Mouse (Mus musculus): ENCODE data around the gene Gm44805. TPM values are rescaled to one million over a fixed set of nuclear protein-coding genes. Genes with fewer than 3 reads are reported as not detected.
A peak's percentile ranks its signal among the peaks of the same experiment; 100 is the strongest.

Gm44805 gene
- polyA plus RNA-seq, 1 experiment: not detected

- TF ChIP-seq CTCF (IDR thresholded peaks at IDR 0.05; ENCODE audit: control insufficient read depth, insufficient read depth, low read length): no peak
- TF ChIP-seq POLR2A (IDR thresholded peaks at IDR 0.05; ENCODE audit: borderline replicate concordance, control insufficient read depth, low read depth, low read length): 0 out of 2 replicates have a peak, but pooled peaks have one; percentile 29
- 1% methylated on average over 57 of the region's 57 CpGs for WGBS
Measured at GRCm38 (mm10) chr7:19628536-19629360, 52.5 kb downstream of the Gm44805 start.

GRCm38 (mm10) chr7:19628192-19628535 lies 53.1 kb downstream of the Gm44805 start:
- TF ChIP-seq CTCF (IDR thresholded peaks at IDR 0.05; ENCODE audit: control insufficient read depth, insufficient read depth, low read length) (no peak), POLR2A (IDR thresholded peaks at IDR 0.05; ENCODE audit: borderline replicate concordance, control insufficient read depth, low read depth, low read length) (no peak)
- 5% methylated on average over 17 of the region's 17 CpGs for WGBS
- Histone ChIP-seq H3K4me1 (ENCODE audit: control insufficient read depth, insufficient read depth, low read length) (peaks cover 3% of the 10 kb centered on the region; the same call in 1 of the 2 replicates), H3K4me3 (replicated peaks; ENCODE audit: control insufficient read depth, low read depth, low read length) (peak overlapping the region; percentile 52), H3K27ac (ENCODE audit: control insufficient read depth, insufficient read depth, low read depth, low read length, poor library complexity) (peak overlapping the region; percentile 17)

More at GRCm38 (mm10) chr7:19628536-19629360, 52.5 kb downstream of the Gm44805 start:
- Histone ChIP-seq H3K4me3 (replicated peaks; ENCODE audit: control insufficient read depth, low read depth, low read length) (peak overlapping the region; percentile 85), H3K4me1 (ENCODE audit: control insufficient read depth, insufficient read depth, low read length) (peaks cover 3% of the 10 kb centered on the region; the same call in 1 of the 2 replicates), H3K27ac (ENCODE audit: control insufficient read depth, insufficient read depth, low read depth, low read length, poor library complexity) (peak overlapping the region; percentile 97)

- Histone ChIP-seq H3K27ac (ENCODE audit: control insufficient read depth, insufficient read depth, low read depth, low read length, poor library complexity) (peak overlapping the region; percentile 17; the same call in 1 of the 2 replicates), H3K4me3 (replicated peaks; ENCODE audit: control insufficient read depth, low read depth, low read length) (no peak overlapping the region), H3K4me1 (ENCODE audit: control insufficient read depth, insufficient read depth, low read length) (peaks cover 3% of the 10 kb centered on the region; the same call in 1 of the 2 replicates)
- TF ChIP-seq POLR2A (IDR thresholded peaks at IDR 0.05; ENCODE audit: borderline replicate concordance, control insufficient read depth, low read depth, low read length) (no peak), CTCF (IDR thresholded peaks at IDR 0.05; ENCODE audit: control insufficient read depth, insufficient read depth, low read length) (no peak)
- 67% methylated on average over 3 of the region's 3 CpGs for WGBS
Measured at GRCm38 (mm10) chr7:19627721-19628120, 53.5 kb downstream of the Gm44805 start.

GRCm38 (mm10) chr7:19623433-19623832 lies 57.8 kb downstream of the Gm44805 start:
- H3K27ac ChIP-seq (ENCODE audit: control insufficient read depth, insufficient read depth, low read depth, low read length, poor library complexity): no peak overlapping the region
- 78% methylated on average over 2 of the region's 2 CpGs for WGBS
- no peaks in the 10 kb centered on the region for H3K4me1 ChIP-seq (ENCODE audit: control insufficient read depth, insufficient read depth, low read length)
- H3K4me3 ChIP-seq (replicated peaks; ENCODE audit: control insufficient read depth, low read depth, low read length): no peak overlapping the region
- TF ChIP-seq CTCF (IDR thresholded peaks at IDR 0.05; ENCODE audit: control insufficient read depth, insufficient read depth, low read length): no peak
- no peak for TF ChIP-seq POLR2A (IDR thresholded peaks at IDR 0.05; ENCODE audit: borderline replicate concordance, control insufficient read depth, low read depth, low read length)

- 74% methylated on average over 6 of the region's 6 CpGs for WGBS
- Histone ChIP-seq H3K4me1 (ENCODE audit: control insufficient read depth, insufficient read depth, low read length) (no peaks in the 10 kb centered on the region), H3K4me3 (replicated peaks; ENCODE audit: control insufficient read depth, low read depth, low read length) (no peak overlapping the region), H3K27ac (ENCODE audit: control insufficient read depth, insufficient read depth, low read depth, low read length, poor library complexity) (no peak overlapping the region)
- no peak for TF ChIP-seq POLR2A (IDR thresholded peaks at IDR 0.05; ENCODE audit: borderline replicate concordance, control insufficient read depth, low read depth, low read length)
- TF ChIP-seq CTCF (IDR thresholded peaks at IDR 0.05; ENCODE audit: control insufficient read depth, insufficient read depth, low read length): no peak
Measured at GRCm38 (mm10) chr7:19622241-19622640, 59.0 kb downstream of the Gm44805 start.

Other genes starting within 250 kb of the Gm44805 start
- 10.1 and 14.6 TPM in 2 replicates for gene Mark4, start 222.6 kb downstream of the Gm44805 start, polyA plus RNA-seq (2011; ENCODE audit: insufficient read depth, insufficient read length, low replicate concordance, missing spikeins)
- 4.2 and 10.3 TPM in 2 replicates for gene Exoc3l2, start 218.1 kb downstream of the Gm44805 start, polyA plus RNA-seq (2011; ENCODE audit: insufficient read depth, insufficient read length, low replicate concordance, missing spikeins)
- 4.4 and 8.0 TPM in 2 replicates for gene Bloc1s3, start 173.1 kb downstream of the Gm44805 start, polyA plus RNA-seq (2011; ENCODE audit: insufficient read depth, insufficient read length, low replicate concordance, missing spikeins)
- gene Trappc6a, start 173.0 kb downstream of the Gm44805 start, polyA plus RNA-seq (2011; ENCODE audit: insufficient read depth, insufficient read length, low replicate concordance, missing spikeins): 12.4 and 12.7 TPM in 2 replicates
- not detected in 2 replicates for gene Nkpd1, start 163.6 kb downstream of the Gm44805 start, polyA plus RNA-seq (2011; ENCODE audit: insufficient read depth, insufficient read length, low replicate concordance, missing spikeins)
- 71.6 and 93.5 TPM in 2 replicates for gene Ppp1r37, start 118.3 kb downstream of the Gm44805 start, polyA plus RNA-seq (2011; ENCODE audit: insufficient read depth, insufficient read length, low replicate concordance, missing spikeins)
- gene Zfp296, start 104.1 kb downstream of the Gm44805 start, polyA plus RNA-seq (2011; ENCODE audit: insufficient read depth, insufficient read length, low replicate concordance, missing spikeins): 2.8 and 3.0 TPM in 2 replicates
- 52.9 and 74.3 TPM in 2 replicates for gene Gemin7, start 103.8 kb downstream of the Gm44805 start, polyA plus RNA-seq (2011; ENCODE audit: insufficient read depth, insufficient read length, low replicate concordance, missing spikeins)
- 64.7 and 98.2 TPM in 2 replicates for gene Clasrp, start 76.9 kb downstream of the Gm44805 start, polyA plus RNA-seq (2011; ENCODE audit: insufficient read depth, insufficient read length, low replicate concordance, missing spikeins)
- 6.4 and 12.0 TPM in 2 replicates for gene Relb, start 52.0 kb downstream of the Gm44805 start, polyA plus RNA-seq (2011; ENCODE audit: insufficient read depth, insufficient read length, low replicate concordance, missing spikeins)
- gene Clptm1, start 16.4 kb downstream of the Gm44805 start, polyA plus RNA-seq (2011; ENCODE audit: insufficient read depth, insufficient read length, low replicate concordance, missing spikeins): 18.1 and 31.2 TPM in 2 replicates
- 13.2 TPM in 1 of 2 replicates, not detected in the other for gene Apoc2, start 3.5 kb downstream of the Gm44805 start, polyA plus RNA-seq (2011; ENCODE audit: insufficient read depth, insufficient read length, low replicate concordance, missing spikeins)
- gene Apoc4, start 56 bp upstream of the Gm44805 start, polyA plus RNA-seq (2011; ENCODE audit: insufficient read depth, insufficient read length, low replicate concordance, missing spikeins): 3.6 and 18.7 TPM in 2 replicates
- gene Apoc1, start 11.2 kb upstream of the Gm44805 start, polyA plus RNA-seq (2011; ENCODE audit: insufficient read depth, insufficient read length, low replicate concordance, missing spikeins): 48.3 and 137 TPM in 2 replicates
- 205 and 422 TPM in 2 replicates for gene Apoe, start 17.8 kb upstream of the Gm44805 start, polyA plus RNA-seq (2011; ENCODE audit: insufficient read depth, insufficient read length, low replicate concordance, missing spikeins)
- gene Tomm40, start 34.0 kb upstream of the Gm44805 start, polyA plus RNA-seq (2011; ENCODE audit: insufficient read depth, insufficient read length, low replicate concordance, missing spikeins): 19.2 and 19.3 TPM in 2 replicates
- 1.9 and 4.7 TPM in 2 replicates for gene Nectin2, start 69.1 kb upstream of the Gm44805 start, polyA plus RNA-seq (2011; ENCODE audit: insufficient read depth, insufficient read length, low replicate concordance, missing spikeins)
- 0.79 and 4.5 TPM in 2 replicates for gene Bcam, start 89.6 kb upstream of the Gm44805 start, polyA plus RNA-seq (2011; ENCODE audit: insufficient read depth, insufficient read length, low replicate concordance, missing spikeins)
- not detected in 2 replicates for gene Cblc, start 115.4 kb upstream of the Gm44805 start, polyA plus RNA-seq (2011; ENCODE audit: insufficient read depth, insufficient read length, low replicate concordance, missing spikeins)
- 6.4 and 13.0 TPM in 2 replicates for gene Bcl3, start 141.3 kb upstream of the Gm44805 start, polyA plus RNA-seq (2011; ENCODE audit: insufficient read depth, insufficient read length, low replicate concordance, missing spikeins)
- not detected in 2 replicates for gene Gm19345, start 170.6 kb upstream of the Gm44805 start, polyA plus RNA-seq (2011; ENCODE audit: insufficient read depth, insufficient read length, low replicate concordance, missing spikeins)
- 3.8 and 8.2 TPM in 2 replicates for gene Ceacam16, start 179.9 kb upstream of the Gm44805 start, polyA plus RNA-seq (2011; ENCODE audit: insufficient read depth, insufficient read length, low replicate concordance, missing spikeins)
- gene Ceacam19, start 206.5 kb upstream of the Gm44805 start, polyA plus RNA-seq (2011; ENCODE audit: insufficient read depth, insufficient read length, low replicate concordance, missing spikeins): not detected in 2 replicates
- 2.6 and 4.7 TPM in 2 replicates for gene Pvr, start 239.7 kb upstream of the Gm44805 start, polyA plus RNA-seq (2011; ENCODE audit: insufficient read depth, insufficient read length, low replicate concordance, missing spikeins)

Measured in bone marrow, adult 2 months (tissue).